Mouse (Mus musculus): ENCODE results near the gene Dnajb12. TPM values are rescaled to one million over a fixed set of nuclear protein-coding genes. Genes with fewer than 3 reads are reported as not detected.
A peak's percentile ranks its signal among the peaks of the same experiment; 100 is the strongest.

Dnajb12 gene
- polyA plus RNA-seq, 1 experiment from 2014 or later = 17.6 TPM

DNA sequence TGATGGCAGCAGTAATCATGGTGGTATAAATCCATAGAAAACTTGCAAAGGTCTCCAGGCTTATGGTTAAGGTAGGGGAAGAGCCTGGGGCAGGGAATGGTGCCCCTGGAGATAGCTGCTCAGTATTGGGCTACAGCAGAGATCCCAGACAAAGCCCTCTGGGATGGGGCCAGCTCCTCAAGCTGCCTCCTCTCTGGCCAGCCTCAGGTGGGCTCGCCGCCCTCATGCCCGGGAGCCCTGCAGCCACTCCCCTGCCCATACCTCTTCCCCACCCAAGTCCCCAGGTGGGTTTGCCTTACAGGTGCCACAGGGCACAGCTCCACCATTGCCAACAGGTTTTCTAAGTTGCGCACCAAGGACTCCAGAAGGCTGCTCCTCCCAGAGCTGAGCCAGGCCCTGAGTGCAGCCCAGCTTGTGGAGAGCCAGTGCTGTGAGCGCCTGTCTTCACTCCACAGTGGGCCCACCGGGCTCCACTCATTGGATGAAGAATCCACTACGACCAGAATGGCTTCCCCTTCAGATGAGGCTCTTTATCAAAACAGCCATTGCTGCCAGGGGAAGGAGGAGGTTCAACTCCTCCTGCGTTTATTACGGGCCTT is 18.9 kb downstream of the Dnajb12 start:
- Histone ChIP-seq H3K9me3 (no peaks in the 10 kb centered on the region), H3K27me3 (no peaks in the 10 kb centered on the region), H3K27ac (peak overlapping the region; percentile 96), H3K4me1 (replicated peaks) (peaks cover 66% of the 10 kb centered on the region), H3K36me3 (peaks cover 49% of the 10 kb centered on the region), H3K9ac (replicated peaks) (0 out of 2 replicates have a peak overlapping the region, but pooled peaks have one; percentile 1), H3K4me3 (replicated peaks) (no peak overlapping the region), H3K4me2 (no peak overlapping the region)
- ATAC-seq (ENCODE audit: insufficient number of reproducible peaks, insufficient read depth, low FRiP score, low TSS enrichment, low read depth) = no peak
- WGBS = 74% methylated on average over 9 of the region's 9 CpGs

- H3K27me3 ChIP-seq = no peaks in the 10 kb centered on the region
- ATAC-seq (ENCODE audit: insufficient number of reproducible peaks, insufficient read depth, low FRiP score, low TSS enrichment, low read depth) = no peak
- no peak overlapping the region for H3K4me3 ChIP-seq (replicated peaks)
- no peaks in the 10 kb centered on the region for H3K9me3 ChIP-seq
- H3K4me2 ChIP-seq = peak overlapping the region; percentile 46
- H3K4me1 ChIP-seq (replicated peaks) = peaks cover 72% of the 10 kb centered on the region
- 54% methylated on average over 2 of the region's 2 CpGs for WGBS
- peaks cover 42% of the 10 kb centered on the region for H3K36me3 ChIP-seq
- H3K9ac ChIP-seq (replicated peaks) = peak overlapping the region; percentile 55; the same call in 1 of the 2 replicates
- H3K27ac ChIP-seq = peak overlapping the region; percentile 96
Observed at GRCm38 (mm10) chr10:59898935-59899334, 19.6 kb downstream of the Dnajb12 start.

- H3K4me1 ChIP-seq (replicated peaks) = peaks cover 73% of the 10 kb centered on the region
- H3K9me3 ChIP-seq = no peaks in the 10 kb centered on the region
- no peaks in the 10 kb centered on the region for H3K27me3 ChIP-seq
- peaks cover 36% of the 10 kb centered on the region for H3K36me3 ChIP-seq
- H3K4me3 ChIP-seq (replicated peaks) = 0 out of 2 replicates have a peak overlapping the region, but pooled peaks have one; percentile 7
- peak overlapping the region; percentile 46 for H3K4me2 ChIP-seq
- ATAC-seq (ENCODE audit: insufficient number of reproducible peaks, insufficient read depth, low FRiP score, low TSS enrichment, low read depth) = peak; percentile 88
- H3K27ac ChIP-seq = peak overlapping the region; percentile 96
- 6% methylated on average over 21 of the region's 21 CpGs for WGBS
- peak overlapping the region; percentile 55; the same call in 1 of the 2 replicates for H3K9ac ChIP-seq (replicated peaks)
Observed at GRCm38 (mm10) chr10:59899341-59900173, 20.2 kb downstream of the Dnajb12 start.

DNA sequence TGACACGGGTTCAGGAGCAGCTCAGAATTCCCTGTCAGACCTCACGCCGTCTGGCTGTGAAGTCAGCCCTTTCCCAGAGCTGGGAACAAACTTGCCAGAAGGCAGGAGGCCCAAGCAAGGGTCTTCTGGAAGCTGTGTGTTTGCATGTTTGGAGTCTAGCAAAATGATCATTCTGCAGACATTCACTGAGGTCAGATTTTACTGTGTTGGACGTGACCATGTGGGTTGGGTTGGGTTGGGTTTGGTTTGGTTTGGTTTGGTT is 20.7 kb downstream of the Dnajb12 start:
- Histone ChIP-seq H3K9me3 (no peaks in the 10 kb centered on the region), H3K4me1 (replicated peaks) (peaks cover 73% of the 10 kb centered on the region), H3K4me3 (replicated peaks) (0 out of 2 replicates have a peak overlapping the region, but pooled peaks have one; percentile 7), H3K27me3 (no peaks in the 10 kb centered on the region), H3K4me2 (peak overlapping the region; percentile 46), H3K9ac (replicated peaks) (peak overlapping the region; percentile 55; the same call in 1 of the 2 replicates), H3K27ac (peak overlapping the region; percentile 96), H3K36me3 (peaks cover 33% of the 10 kb centered on the region)
- ATAC-seq (ENCODE audit: insufficient number of reproducible peaks, insufficient read depth, low FRiP score, low TSS enrichment, low read depth) = no peak
- 24% methylated on average over 4 of the region's 4 CpGs for WGBS

DNA sequence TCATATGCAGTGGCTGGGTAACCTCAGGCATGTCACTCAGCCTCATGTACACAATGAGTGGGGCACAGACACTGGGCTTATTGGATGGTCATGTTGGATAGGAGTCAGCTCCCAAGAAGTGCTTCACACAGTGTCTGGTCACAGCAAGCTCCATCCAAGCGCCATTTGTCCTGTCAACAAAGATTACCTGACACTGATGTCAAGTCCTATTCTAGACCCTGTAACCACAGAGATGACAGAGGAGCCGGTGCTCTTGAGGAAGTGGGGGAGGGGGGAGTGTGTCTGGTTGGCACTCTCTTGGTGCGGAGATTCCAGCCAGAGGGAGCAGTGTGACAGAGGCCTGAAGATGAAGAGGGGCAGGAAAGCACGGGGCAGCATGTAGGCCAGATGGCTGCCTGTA is 21.6 kb downstream of the Dnajb12 start:
- H3K27ac ChIP-seq = peak overlapping the region; percentile 96; the same call in 1 of the 2 replicates
- 54% methylated on average over 4 of the region's 4 CpGs for WGBS
- ATAC-seq (ENCODE audit: insufficient number of reproducible peaks, insufficient read depth, low FRiP score, low TSS enrichment, low read depth) = no peak
- no peaks in the 10 kb centered on the region for H3K9me3 ChIP-seq
- no peak overlapping the region for H3K4me2 ChIP-seq
- no peaks in the 10 kb centered on the region for H3K27me3 ChIP-seq
- peaks cover 25% of the 10 kb centered on the region for H3K36me3 ChIP-seq
- H3K4me1 ChIP-seq (replicated peaks) = peaks cover 73% of the 10 kb centered on the region
- no peak overlapping the region for H3K9ac ChIP-seq (replicated peaks)
- no peak overlapping the region for H3K4me3 ChIP-seq (replicated peaks)

GRCm38 (mm10) chr10:59901463-59901862 is 22.1 kb downstream of the Dnajb12 start:
- ATAC-seq (ENCODE audit: insufficient number of reproducible peaks, insufficient read depth, low FRiP score, low TSS enrichment, low read depth) = no peak
- Histone ChIP-seq H3K9me3 (no peaks in the 10 kb centered on the region), H3K9ac (replicated peaks) (no peak overlapping the region), H3K27me3 (no peaks in the 10 kb centered on the region), H3K4me3 (replicated peaks) (no peak overlapping the region), H3K27ac (peak overlapping the region; percentile 84), H3K4me1 (replicated peaks) (peaks cover 73% of the 10 kb centered on the region), H3K4me2 (no peak overlapping the region), H3K36me3 (peaks cover 20% of the 10 kb centered on the region)
- WGBS = 83% methylated on average over 1 of the region's 1 CpGs

DNA sequence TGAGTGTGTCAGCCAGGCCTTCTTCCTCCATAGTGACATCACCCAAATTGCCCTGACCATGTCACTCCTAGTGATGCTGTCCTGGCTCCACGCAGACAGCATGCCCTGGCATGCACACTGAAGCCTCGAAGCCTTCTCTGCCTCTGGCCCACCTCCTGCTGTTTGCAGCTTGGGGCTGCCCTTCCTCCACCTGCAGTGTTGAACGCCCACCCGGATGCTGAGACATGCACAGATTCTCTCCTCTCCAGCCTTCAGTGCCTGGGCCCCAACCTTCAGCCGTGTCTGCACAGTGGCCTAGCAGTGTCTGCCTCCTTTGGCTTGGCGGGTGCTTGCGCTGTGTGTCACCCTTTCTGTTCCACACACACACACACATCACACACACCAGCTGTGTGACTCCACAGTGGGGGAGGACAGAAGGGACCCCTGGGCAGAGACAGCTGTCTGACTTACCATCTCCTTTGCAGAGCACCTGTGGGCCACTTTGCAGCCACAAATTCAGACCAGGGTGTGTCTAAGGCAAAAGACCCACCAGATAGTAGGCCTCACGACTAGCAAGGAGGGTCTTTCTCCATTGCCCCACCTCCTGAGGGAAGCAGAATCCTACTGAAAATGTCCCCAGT is 22.7 kb downstream of the Dnajb12 start:
- ATAC-seq (ENCODE audit: insufficient number of reproducible peaks, insufficient read depth, low FRiP score, low TSS enrichment, low read depth) = no peak
- 75% methylated on average over 8 of the region's 8 CpGs for WGBS

GRCm38 (mm10) chr10:59902606-59902990 is 23.2 kb downstream of the Dnajb12 start:
- Histone ChIP-seq H3K27me3 (no peaks in the 10 kb centered on the region), H3K9ac (replicated peaks) (0 out of 2 replicates have a peak overlapping the region, but pooled peaks have one; percentile 18), H3K4me3 (replicated peaks) (no peak overlapping the region), H3K27ac (peak overlapping the region; percentile 84), H3K4me2 (no peak overlapping the region), H3K9me3 (no peaks in the 10 kb centered on the region), H3K4me1 (replicated peaks) (peaks cover 68% of the 10 kb centered on the region), H3K36me3 (peaks cover 8% of the 10 kb centered on the region)
- 42% methylated on average over 8 of the region's 8 CpGs for WGBS
- ATAC-seq (ENCODE audit: insufficient number of reproducible peaks, insufficient read depth, low FRiP score, low TSS enrichment, low read depth) = no peak

More for the DNA sequence above, 22.7 kb downstream of the Dnajb12 start:
- peak overlapping the region; percentile 84 for H3K27ac ChIP-seq
- H3K9ac ChIP-seq (replicated peaks) = no peak overlapping the region
- H3K36me3 ChIP-seq = peaks cover 13% of the 10 kb centered on the region
- H3K4me3 ChIP-seq (replicated peaks) = no peak overlapping the region
- H3K9me3 ChIP-seq = no peaks in the 10 kb centered on the region
- no peaks in the 10 kb centered on the region for H3K27me3 ChIP-seq
- peaks cover 68% of the 10 kb centered on the region for H3K4me1 ChIP-seq (replicated peaks)
- H3K4me2 ChIP-seq = no peak overlapping the region

DNA sequence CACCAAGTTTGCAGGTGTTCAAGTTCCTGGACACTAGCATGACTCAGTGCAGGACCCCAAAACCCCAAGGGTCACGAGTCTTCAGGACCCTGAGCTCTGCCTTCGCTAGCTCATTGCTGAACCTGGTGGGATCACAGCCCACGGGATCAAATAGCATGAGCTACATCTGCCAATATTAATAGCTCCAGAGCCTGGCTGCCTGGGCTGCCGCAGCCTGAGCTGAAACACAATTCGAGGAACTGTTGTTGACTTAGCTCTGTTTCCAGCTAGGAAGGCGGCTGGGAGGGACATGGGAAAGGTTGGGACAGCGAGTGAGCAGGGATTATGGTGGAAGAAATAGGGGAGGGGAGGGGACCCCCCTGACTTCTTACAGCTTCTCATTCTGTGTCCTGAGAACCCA is 23.8 kb downstream of the Dnajb12 start:
- ATAC-seq (ENCODE audit: insufficient number of reproducible peaks, insufficient read depth, low FRiP score, low TSS enrichment, low read depth) = no peak
- H3K9me3 ChIP-seq = no peaks in the 10 kb centered on the region
- H3K4me3 ChIP-seq (replicated peaks) = no peak overlapping the region
- H3K27ac ChIP-seq = peak overlapping the region; percentile 84
- WGBS = 36% methylated on average over 7 of the region's 7 CpGs
- H3K4me1 ChIP-seq (replicated peaks) = peaks cover 69% of the 10 kb centered on the region
- H3K27me3 ChIP-seq = no peaks in the 10 kb centered on the region
- peaks cover 5% of the 10 kb centered on the region; the same call in 1 of the 2 replicates for H3K36me3 ChIP-seq
- no peak overlapping the region for H3K4me2 ChIP-seq
- H3K9ac ChIP-seq (replicated peaks) = no peak overlapping the region

DNA sequence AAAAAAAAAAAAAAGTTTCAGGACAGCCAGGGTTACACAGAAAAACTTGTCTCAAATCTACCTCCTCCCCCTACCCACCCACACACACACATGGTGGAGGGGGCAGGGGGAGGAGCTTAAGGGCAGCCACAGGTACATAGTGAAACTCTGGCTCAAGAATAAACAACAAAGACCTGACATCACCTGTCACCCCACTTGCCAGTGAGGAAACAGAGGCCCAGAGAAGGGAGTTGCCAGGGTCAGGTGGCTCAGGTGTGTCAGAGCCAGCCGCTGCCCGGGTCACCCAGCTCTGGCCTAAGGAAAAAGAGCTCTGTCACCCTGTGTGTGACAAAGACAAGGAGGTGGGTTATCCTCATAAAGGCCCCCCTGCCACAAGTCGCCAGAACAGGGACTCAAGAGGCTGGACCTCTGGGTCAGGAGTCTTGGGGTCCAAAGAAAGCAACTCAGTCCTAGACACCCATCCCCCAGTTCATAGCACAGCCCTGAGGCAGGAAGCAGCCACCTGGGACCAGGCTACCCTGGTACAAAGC is 27.8 kb downstream of the Dnajb12 start:
- no peak for ATAC-seq (ENCODE audit: insufficient number of reproducible peaks, insufficient read depth, low FRiP score, low TSS enrichment, low read depth)
- no peaks in the 10 kb centered on the region for H3K9me3 ChIP-seq
- H3K4me1 ChIP-seq (replicated peaks) = peaks cover 66% of the 10 kb centered on the region
- peak overlapping the region; percentile 81 for H3K27ac ChIP-seq
- H3K4me2 ChIP-seq = no peak overlapping the region
- H3K9ac ChIP-seq (replicated peaks) = no peak overlapping the region
- no peak overlapping the region for H3K4me3 ChIP-seq (replicated peaks)
- no peaks in the 10 kb centered on the region; the same call in 1 of the 2 replicates for H3K27me3 ChIP-seq
- 75% methylated on average over 3 of the region's 3 CpGs for WGBS
- no peaks in the 10 kb centered on the region for H3K36me3 ChIP-seq

Data from limb, embryonic 12.5 days (tissue).